Comparison of ENCODE assay signal across 9 mouse cellular contexts in genomic region chr10:83723055-83723454, GRCm38 (mm10). TPM values are rescaled to one million over a fixed set of nuclear protein-coding genes. Genes with fewer than 3 reads are reported as not detected.
DNase-seq lines count a peak whose midpoint lies in the region; ATAC-seq and TF ChIP-seq lines count a peak whose summit lies in the region.
"Had no signal": no experiment of that assay in that cellular context is flagged by ENCODE, and none has a peak within 500 bp of the region (broad histone marks: within the 10 kb centered on the region; RNA-seq: fewer than 3 reads in every experiment).

No protein-coding gene starts in this region.

- peaks cover 2 to 21% of the 10 kb centered on the region in 2 experiments; a peak in 3 of 4 replicates for H3K4me1 ChIP-seq in CH12.LX (ENCODE audit: control insufficient read depth in 1 of 2, insufficient read depth in 2 of 2)
- peaks cover 22% of the 10 kb centered on the region for H3K4me1 ChIP-seq in embryonic facial prominence, embryonic 10.5 days
- H3K4me1 ChIP-seq in limb, embryonic 10.5 days: peaks cover 22% of the 10 kb centered on the region
- no peaks in the 10 kb centered on the region for H3K4me1 ChIP-seq in midbrain, postnatal 0 days (ENCODE audit: insufficient read depth, low read length)

- in situ Hi-C loops in CH12.LX (cut with MboI; ENCODE audit: low pct_ligation_motif_present, low pct_unique_long_range_greater_than_20kb, low sequenced_read_pairs): no loop called here

- no peak for TF ChIP-seq RAD21 in CH12.LX (IDR thresholded peaks at IDR 0.05; ENCODE audit: low read depth, low read length)

- ATAC-seq in midbrain, postnatal 0 days (ENCODE audit: low FRiP score): peak; percentile 69

- H3K27me3 ChIP-seq in CH12.LX (replicated peaks): peaks cover 10% of the 10 kb centered on the region
- H3K27me3 ChIP-seq in embryonic facial prominence, embryonic 10.5 days (replicated peaks; ENCODE audit: low read depth, poor library complexity, severe bottlenecking): peaks cover 13% of the 10 kb centered on the region; the same call in 1 of the 2 replicates
- 0 out of 2 replicates have a peak, but pooled peaks cover 5% of the 10 kb centered on the region for H3K27me3 ChIP-seq in limb, embryonic 10.5 days (ENCODE audit: low read depth, poor library complexity, severe bottlenecking)
- H3K27me3 ChIP-seq in midbrain, postnatal 0 days (ENCODE audit: insufficient read depth, low read length): no peaks in the 10 kb centered on the region

- peak overlapping the region; percentile 81 for H3K4me3 ChIP-seq in gastrocnemius, adult 2 months
- peak overlapping the region; percentile 20 to 58 (median 45) for H3K4me3 ChIP-seq in CH12.LX (replicated peaks in 1 of 3; ENCODE audit: low read depth in 2 of 3, low read length in 2 of 3, poor library complexity in 1 of 3)
- H3K4me3 ChIP-seq in embryonic facial prominence, embryonic 10.5 days: peak overlapping the region; percentile 68
- peak overlapping the region; percentile 83 for H3K4me3 ChIP-seq in limb, embryonic 10.5 days
- peak overlapping the region; percentile 78 for H3K4me3 ChIP-seq in midbrain, postnatal 0 days (ENCODE audit: low read depth, low read length)

- H3K27ac ChIP-seq in gastrocnemius, adult 2 months: peak overlapping the region; percentile 46
- H3K27ac ChIP-seq in CH12.LX (ENCODE audit: insufficient read depth, low read depth): no peak overlapping the region
- peak overlapping the region; percentile 83 for H3K27ac ChIP-seq in embryonic facial prominence, embryonic 10.5 days (replicated peaks)
- H3K27ac ChIP-seq in limb, embryonic 10.5 days: peak overlapping the region; percentile 87
- no peak overlapping the region for H3K27ac ChIP-seq in midbrain, postnatal 0 days (ENCODE audit: low read depth, low read length)

- H3K9me3 ChIP-seq in CH12.LX (replicated peaks; ENCODE audit: low read length): peaks cover 6% of the 10 kb centered on the region
- peaks cover 4% of the 10 kb centered on the region; the same call in 1 of the 2 replicates for H3K9me3 ChIP-seq in embryonic facial prominence, embryonic 10.5 days
- H3K9me3 ChIP-seq in limb, embryonic 10.5 days (replicated peaks): no peaks in the 10 kb centered on the region
- no peaks in the 10 kb centered on the region for H3K9me3 ChIP-seq in midbrain, postnatal 0 days (ENCODE audit: low read length)

- no peaks in the 10 kb centered on the region for H3K79me2 ChIP-seq in CH12.LX (replicated peaks; ENCODE audit: control insufficient read depth, extremely low read depth, insufficient read depth, poor library complexity, severe bottlenecking)

- TF ChIP-seq CTCF in gastrocnemius, adult 2 months (IDR thresholded peaks at IDR 0.05): no peak
- no peak for TF ChIP-seq CTCF in CH12.LX (conservative IDR thresholded peaks at IDR 0.05 in 1 of 2, IDR thresholded peaks at IDR 0.05 in 1 of 2; ENCODE audit: low read depth in 2 of 2, low read length in 2 of 2)
- no peak for TF ChIP-seq CTCF in midbrain, postnatal 0 days (IDR thresholded peaks at IDR 0.05)

- DNase-seq in gastrocnemius, adult 2 months: no peak
- DNase-seq in gastrocnemius, postnatal 36 days: no peak
- DNase-seq in CH12.LX (ENCODE audit: extremely low read depth): no peak
- peak; percentile 62 for DNase-seq in embryonic facial prominence, embryonic 10.5 days (ENCODE audit: low spot score)
- peak; percentile 57 to 58 for DNase-seq in heart, postnatal 10 days
- DNase-seq in limb, embryonic 10.5 days (ENCODE audit: low spot score): no peak
- DNase-seq in midbrain, postnatal 0 days (ENCODE audit: low spot score): peak; percentile 46
- DNase-seq in adipocyte (ENCODE audit: low spot score): no peak

- no peak for TF ChIP-seq POLR2A in CH12.LX (IDR thresholded peaks at IDR 0.05; ENCODE audit: low read depth, low read length)

- H3K4me2 ChIP-seq in CH12.LX (ENCODE audit: insufficient read depth, low read depth, poor library complexity, severe bottlenecking): peak overlapping the region; percentile 80
- H3K4me2 ChIP-seq in midbrain, postnatal 0 days (ENCODE audit: low read depth, low read length, poor library complexity, severe bottlenecking): peak overlapping the region; percentile 91

- H3K36me3 ChIP-seq in CH12.LX (replicated peaks in 1 of 2; ENCODE audit: control insufficient read depth in 1 of 2, insufficient read depth in 1 of 2, low read length in 1 of 2): no peaks in the 10 kb centered on the region
- no peaks in the 10 kb centered on the region for H3K36me3 ChIP-seq in embryonic facial prominence, embryonic 10.5 days (replicated peaks)
- H3K36me3 ChIP-seq in limb, embryonic 10.5 days: no peaks in the 10 kb centered on the region
- no peaks in the 10 kb centered on the region for H3K36me3 ChIP-seq in midbrain, postnatal 0 days (ENCODE audit: insufficient read depth, low read length)
- H3K36me3 ChIP-seq: G1E had no signal

- intact Hi-C loops in gastrocnemius, adult 2 months (cut with DNase I): no loop called here
- intact Hi-C loops in gastrocnemius, postnatal 36 days (cut with DNase I): no loop called here
- intact Hi-C loops in heart, postnatal 10 days (cut with DNase I): loop anchor here (2.0 kb wide), 1 partner anchor 74 kb away; the partner anchor contains the start of gene Appl2

- dilution Hi-C loops in CH12.LX (cut with MboI; ENCODE audit: extremely low pct_ligation_motif_present, extremely low pct_unique_long_range_greater_than_20kb, low sequenced_read_pairs): no loop called here

- no peak overlapping the region for H3K9ac ChIP-seq in CH12.LX (ENCODE audit: insufficient read depth, low read depth)
- peak overlapping the region; percentile 77 for H3K9ac ChIP-seq in midbrain, postnatal 0 days (replicated peaks; ENCODE audit: low read length, poor library complexity, severe bottlenecking)

- TF ChIP-seq EP300 in CH12.LX (IDR thresholded peaks at IDR 0.05; ENCODE audit: low read length): no peak

- WGBS in embryonic facial prominence, embryonic 10.5 days: under 1% methylated on average over 23 of the region's 23 CpGs
- WGBS in limb, embryonic 10.5 days: 1% methylated on average over 22 of the region's 23 CpGs
- WGBS in midbrain, postnatal 0 days: under 1% methylated on average over 22 of the region's 23 CpGs

TF ChIP-seq in CH12.LX, 34 proteins besides CTCF, POLR2A, EP300 and RAD21:
- TF ChIP-seq SMC3 (IDR thresholded peaks at IDR 0.05; ENCODE audit: low read depth, low read length): no peak
- no peak for TF ChIP-seq NELFE (IDR thresholded peaks at IDR 0.05; ENCODE audit: low read depth, low read length)
- no peak for TF ChIP-seq ZMIZ1 (IDR thresholded peaks at IDR 0.05; ENCODE audit: low read depth, low read length)
- TF ChIP-seq NRF1 (IDR thresholded peaks at IDR 0.05; ENCODE audit: low read depth, low read length): no peak
- no peak for TF ChIP-seq JUN (IDR thresholded peaks at IDR 0.05; ENCODE audit: insufficient read depth, low read depth, low read length)
- TF ChIP-seq RCOR1 (conservative IDR thresholded peaks at IDR 0.05; ENCODE audit: low read depth, low read length): no peak
- no peak for TF ChIP-seq ZC3H11A (IDR thresholded peaks at IDR 0.05; ENCODE audit: low read depth, low read length)
- no peak for TF ChIP-seq MAFK (IDR thresholded peaks at IDR 0.05; ENCODE audit: insufficient replicate concordance, low read length)
- no peak for TF ChIP-seq MYC (IDR thresholded peaks at IDR 0.05; ENCODE audit: low read depth, low read length)
- TF ChIP-seq IRF4 (IDR thresholded peaks at IDR 0.05; ENCODE audit: low read depth, low read length): no peak
- TF ChIP-seq USF1 (IDR thresholded peaks at IDR 0.05; ENCODE audit: low read depth, low read length): no peak
- no peak for TF ChIP-seq KAT2A (IDR thresholded peaks at IDR 0.05; ENCODE audit: insufficient replicate concordance, low read length)
- no peak for TF ChIP-seq SIN3A (IDR thresholded peaks at IDR 0.05; ENCODE audit: low read length)
- no peak for TF ChIP-seq MAX (IDR thresholded peaks at IDR 0.05; ENCODE audit: low read length)
- TF ChIP-seq TBP (conservative IDR thresholded peaks at IDR 0.05; ENCODE audit: low read depth, low read length): no peak
- no peak for TF ChIP-seq CHD1 (IDR thresholded peaks at IDR 0.05; ENCODE audit: low read depth, low read length)
- TF ChIP-seq GABPA (IDR thresholded peaks at IDR 0.05; ENCODE audit: insufficient replicate concordance, low read depth, low read length): no peak
- TF ChIP-seq ELF1 (IDR thresholded peaks at IDR 0.05; ENCODE audit: low read depth, low read length): no peak

RNA-seq across cellular contexts. Expression of gene 1500009L16Rik, which starts 0.4 kb away (rescaled TPM):
- total RNA-seq in gastrocnemius, adult 2 months (2021): 1 to 10 TPM in 1 of 2 experiments, under 1 TPM in 1; 0.89 to 1.4 TPM
- 1 to 10 TPM in 1 of 2 experiments, under 1 TPM in 1; 0.57 to 1.1 TPM for total RNA-seq in gastrocnemius, postnatal 36 days (2021)
- total RNA-seq in CH12.LX (2012; rRNA removed) (0.34 and 1.0 TPM in 2 replicates), CH12.LX (2014; rRNA removed) (1.2 and 1.3 TPM in 2 replicates)
- polyA plus RNA-seq in CH12.LX (2012; ENCODE audit: insufficient read length, low read depth): 0.89 and 1.4 TPM in 2 replicates
- 44.6 and 46.0 TPM in 2 replicates for polyA plus RNA-seq in embryonic facial prominence, embryonic 10.5 days (2016; fragmentation: Nextera tagmentation; extraction: Ambion mirVana)
- 10 to 100 TPM in 1 of 2 experiments, 1 to 10 TPM in 1; 9.1 to 12.8 TPM for total RNA-seq in heart, postnatal 10 days (2021)
- 36.9 and 46.6 TPM in 2 replicates for polyA plus RNA-seq in limb, embryonic 10.5 days (2016; fragmentation: Nextera tagmentation; extraction: Ambion mirVana)
- total RNA-seq in midbrain, postnatal 0 days (2014; rRNA removed): 52.4 and 63.7 TPM in 2 replicates
- 122 and 136 TPM in 2 replicates for polyA plus RNA-seq in midbrain, postnatal 0 days (2015; fragmentation: Nextera tagmentation; extraction: Ambion mirVana)
- polyA plus RNA-seq: G1E had no signal

Comparison
In these comparisons a context has a peak if more than half of its experiments do, and no peak if none do; other contexts are left out.
1. DNase-seq: peak in embryonic facial prominence, embryonic 10.5 days (single experiment), heart, postnatal 10 days (2 of 2) and midbrain, postnatal 0 days (single experiment); none in gastrocnemius, adult 2 months (single experiment), gastrocnemius, postnatal 36 days (0 of 2), CH12.LX (single experiment), limb, embryonic 10.5 days (single experiment) and adipocyte (single experiment).
2. H3K27ac ChIP-seq: peak in gastrocnemius, adult 2 months (single experiment), embryonic facial prominence, embryonic 10.5 days (single experiment) and limb, embryonic 10.5 days (single experiment); none in CH12.LX (single experiment) and midbrain, postnatal 0 days (single experiment).
3. RNA of gene 1500009L16Rik, which starts 0.4 kb away (total RNA-seq): 52.4 to 63.7 TPM in midbrain, postnatal 0 days and 9.1 to 12.8 TPM in heart, postnatal 10 days; 0.89 to 1.4 TPM in gastrocnemius, adult 2 months, 0.34 to 1.3 TPM in CH12.LX and 0.57 to 1.1 TPM in gastrocnemius, postnatal 36 days; every median in the first group is over 4 times any median in the second.
4. Peak in every context shown above with its lines, with median percentiles within 50 percentile points of each other: H3K4me3 ChIP-seq.